Mouse (Mus musculus): ENCODE data around the gene Nhsl1.
"Not testable (repeated sequence)": the region's sequence is repeated elsewhere in the genome, so short reads cannot be mapped to it uniquely, and the experiment has no call there.

Nhsl1 gene

DNA sequence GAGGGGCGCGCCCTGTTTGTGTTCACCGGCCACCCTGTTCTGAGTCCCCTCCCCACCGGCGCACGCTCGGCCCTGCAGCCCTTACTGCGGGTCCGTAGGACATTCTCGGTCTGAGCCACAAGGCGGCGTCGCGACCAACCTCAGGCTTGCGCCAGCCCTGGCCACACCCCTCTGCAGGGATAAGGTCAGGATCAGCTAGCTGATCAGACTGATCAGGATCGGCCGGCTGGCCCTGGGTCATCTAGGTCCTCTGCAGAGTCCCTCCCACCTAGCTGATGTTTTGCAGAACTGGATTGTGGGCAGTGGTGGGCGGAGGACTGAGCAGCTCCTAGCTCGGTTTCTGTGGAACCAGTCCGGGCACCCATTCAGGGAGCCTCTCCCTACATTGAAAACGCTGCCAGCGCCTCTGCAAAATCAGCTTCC lies 227.0 kb downstream of the Nhsl1 start, which contains the start of gene Hebp2:
Gene Hebp2 (minus strand): TSS at position 264 of the 423 bp plus-strand sequence.
- in situ Hi-C loops (cut with MboI; ENCODE audit: low pct_unique_long_range_greater_than_20kb in 1 of 2, low sequenced_read_pairs in 2 of 2, unreplicated experiment in 1 of 2), result no loop called here

DNA sequence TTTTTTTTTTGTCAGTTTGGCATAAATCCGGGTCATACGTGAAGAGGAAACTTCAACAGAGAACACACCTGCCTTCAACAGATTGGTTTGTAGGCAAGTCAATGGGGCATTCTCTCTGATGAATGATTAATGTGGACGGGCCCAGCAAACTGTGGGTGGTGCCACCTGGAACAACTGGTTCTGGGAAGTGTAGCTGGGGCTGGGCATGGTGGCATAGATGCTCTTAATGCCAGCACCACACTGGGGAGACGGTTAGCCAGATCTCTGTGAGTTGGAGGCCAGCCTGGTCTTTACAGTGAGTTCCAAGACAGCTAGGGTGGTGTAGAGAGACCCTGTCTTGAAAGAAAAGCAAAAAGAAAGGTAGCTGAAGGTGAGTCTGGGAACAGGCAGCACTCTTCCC lies 228.6 kb downstream of the Nhsl1 start:
- in situ Hi-C loops (cut with MboI; ENCODE audit: low pct_unique_long_range_greater_than_20kb in 1 of 2, low sequenced_read_pairs in 2 of 2, unreplicated experiment in 1 of 2), result no loop called here

DNA sequence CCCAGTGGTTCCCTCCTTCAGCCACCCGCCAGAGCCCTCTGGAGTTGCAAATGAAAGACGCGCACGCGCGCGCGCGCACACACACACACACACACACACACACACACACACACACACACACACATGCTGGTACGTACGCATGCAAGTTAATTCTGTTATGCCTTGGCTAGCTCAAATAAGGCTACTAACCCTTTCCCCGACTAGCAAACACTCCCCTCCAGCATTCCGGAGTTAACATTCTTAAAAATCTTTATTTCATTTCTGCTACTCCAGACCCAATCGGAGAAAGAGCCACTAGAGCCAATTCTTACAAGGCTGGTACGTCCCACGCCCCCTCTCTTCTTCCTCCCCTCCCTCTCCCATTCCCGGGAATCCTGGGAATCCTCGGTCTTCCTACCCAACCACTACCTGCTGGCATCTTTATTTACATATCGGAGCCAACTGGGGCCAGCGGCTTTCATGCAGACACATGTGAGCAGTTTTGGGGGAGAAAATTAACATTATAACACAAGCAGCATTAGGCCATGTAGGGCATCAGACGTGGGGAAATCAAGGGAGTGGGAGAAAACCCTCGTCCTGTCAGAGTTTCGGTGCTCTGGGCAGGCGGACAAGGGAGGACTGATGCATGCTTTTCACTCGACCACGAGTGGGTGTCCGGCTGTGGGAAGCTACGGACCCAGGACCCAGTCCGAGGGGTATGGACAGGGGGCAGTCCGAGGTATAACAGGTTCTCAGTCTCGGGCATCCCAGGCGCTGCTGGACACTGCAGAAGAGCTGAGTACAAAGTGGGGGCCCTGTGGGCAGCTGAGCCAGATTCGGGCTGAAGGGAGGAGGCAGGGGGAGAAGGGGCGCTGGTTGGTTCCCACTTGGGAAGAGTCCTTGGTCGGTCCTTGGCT lies 230.8 kb downstream of the Nhsl1 start:
- in situ Hi-C loops (cut with MboI; ENCODE audit: low pct_unique_long_range_greater_than_20kb in 1 of 2, low sequenced_read_pairs in 2 of 2, unreplicated experiment in 1 of 2), result no loop called here

DNA sequence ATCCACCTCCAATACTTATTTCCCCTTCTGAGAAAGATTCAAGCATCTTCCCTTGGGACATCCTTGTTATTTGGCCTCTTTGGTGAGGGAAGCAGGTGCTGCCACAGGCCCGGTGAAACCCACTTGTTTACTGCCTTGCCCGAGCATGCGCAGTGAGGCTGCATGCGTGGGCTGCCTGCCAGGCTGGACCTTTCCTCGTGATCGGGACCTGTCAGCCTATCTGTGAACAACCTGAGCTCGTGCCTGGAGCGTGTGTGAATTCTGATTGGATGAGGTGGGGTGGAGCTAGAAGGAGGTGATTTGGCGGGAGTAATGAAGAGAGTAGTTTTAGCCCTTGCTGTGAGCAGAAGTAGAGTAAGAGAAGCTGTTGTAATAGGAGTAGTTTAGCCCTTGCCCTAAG lies 240.3 kb downstream of the Nhsl1 start:
- in situ Hi-C loops (cut with MboI; ENCODE audit: low pct_unique_long_range_greater_than_20kb in 1 of 2, low sequenced_read_pairs in 2 of 2, unreplicated experiment in 1 of 2), result not testable (repeated sequence)

DNA sequence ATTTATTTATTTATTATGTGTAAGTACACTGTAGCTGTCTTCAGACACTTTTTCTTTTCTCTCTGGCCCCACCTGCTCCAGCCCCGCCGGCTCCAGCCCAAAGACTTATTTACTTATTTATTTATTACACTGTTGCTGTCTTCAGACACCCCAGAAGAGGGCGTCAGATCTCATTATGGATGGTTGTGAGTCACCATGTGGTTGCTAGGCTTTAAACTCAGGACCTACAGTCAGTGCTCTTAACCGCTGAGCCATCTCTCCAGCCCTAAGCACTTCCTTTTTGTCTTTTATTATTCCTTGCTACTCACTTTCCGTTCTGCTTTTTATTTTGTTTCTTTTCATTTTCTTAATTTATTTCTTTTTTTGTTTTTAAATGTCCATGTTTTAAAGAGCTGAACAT lies 242.7 kb downstream of the Nhsl1 start:
- in situ Hi-C loops (cut with MboI; ENCODE audit: low pct_unique_long_range_greater_than_20kb in 1 of 2, low sequenced_read_pairs in 2 of 2, unreplicated experiment in 1 of 2), result no loop called here

DNA sequence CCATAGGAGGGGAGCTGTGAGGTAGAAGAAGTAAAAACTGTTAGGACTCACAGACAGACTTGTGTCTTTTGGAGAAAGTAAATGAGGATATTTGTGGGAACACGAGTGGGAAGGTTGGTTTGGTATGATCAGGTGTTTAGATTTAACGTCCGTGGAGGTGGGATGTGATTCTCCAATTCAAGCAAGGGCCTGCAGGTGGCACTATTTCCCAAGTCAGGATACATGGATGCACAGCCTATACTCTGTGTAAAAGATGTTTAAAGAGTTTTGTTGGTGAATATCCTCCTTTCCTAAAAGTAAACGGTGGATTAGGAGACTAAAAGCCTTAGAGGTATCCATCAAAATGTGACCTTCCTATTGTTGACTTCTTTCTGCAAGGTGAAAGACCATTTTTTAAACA lies 244.2 kb downstream of the Nhsl1 start:
- in situ Hi-C loops (cut with MboI; ENCODE audit: low pct_unique_long_range_greater_than_20kb in 1 of 2, low sequenced_read_pairs in 2 of 2, unreplicated experiment in 1 of 2), result no loop called here

DNA sequence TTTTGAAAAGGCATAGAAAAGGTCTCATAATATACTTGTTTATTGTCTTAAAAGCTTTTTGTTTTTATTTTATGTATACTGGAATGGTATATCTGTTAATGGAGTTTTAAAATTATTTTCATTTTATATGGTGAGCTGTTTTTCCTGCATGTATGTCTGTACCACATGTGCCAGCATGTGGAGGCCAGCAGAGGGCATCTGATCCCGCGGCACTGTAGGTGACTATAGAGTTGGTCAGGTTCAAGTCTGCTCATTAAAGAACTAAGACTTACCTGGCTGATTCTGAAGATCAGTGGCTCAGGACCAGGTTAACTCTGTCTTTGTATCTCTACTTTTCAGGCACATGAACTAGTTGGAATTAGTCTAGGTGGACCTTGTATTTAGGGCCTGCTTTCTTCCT lies 253.8 kb downstream of the Nhsl1 start:
- in situ Hi-C loops (cut with MboI; ENCODE audit: low pct_unique_long_range_greater_than_20kb in 1 of 2, low sequenced_read_pairs in 2 of 2, unreplicated experiment in 1 of 2), result no loop called here

Data from mouse embryonic stem cell (cell line).